Comparison of ENCODE assay signal across 9 mouse cellular contexts in the genomic region with DNA sequence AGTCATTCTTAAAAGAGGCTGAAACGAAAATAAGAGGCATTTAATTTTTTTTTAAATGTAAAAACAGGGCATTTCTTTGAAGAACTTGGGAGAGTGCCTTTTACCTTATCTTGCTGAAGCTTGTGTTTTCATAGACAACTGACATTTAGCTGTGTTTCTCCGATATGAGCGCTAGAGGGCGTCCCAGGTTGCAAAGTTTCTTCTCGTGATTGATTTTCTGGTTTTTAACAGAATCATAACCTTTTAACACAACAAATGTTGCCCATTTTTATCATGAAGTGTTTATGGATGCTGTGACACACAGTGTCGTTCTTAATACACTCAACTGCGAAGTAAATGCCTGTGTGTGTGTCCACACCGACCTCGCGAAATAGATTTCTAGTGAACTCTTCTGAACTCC. TPM values are rescaled to one million over a fixed set of nuclear protein-coding genes. Genes with fewer than 3 reads are reported as not detected.
DNase-seq lines count a peak whose midpoint lies in the region; ATAC-seq and TF ChIP-seq lines count a peak whose summit lies in the region.
"Had no signal": no experiment of that assay in that cellular context is flagged by ENCODE, and none has a peak within 500 bp of the region (broad histone marks: within the 10 kb centered on the region; RNA-seq: fewer than 3 reads in every experiment).

No protein-coding gene starts in this region.

- ATAC-seq in midbrain, embryonic 13.5 days = no peak

- H3K9me3 ChIP-seq in midbrain, embryonic 10.5 days (replicated peaks) = no peaks in the 10 kb centered on the region
- H3K9me3 ChIP-seq in midbrain, embryonic 13.5 days = no peaks in the 10 kb centered on the region
- H3K9me3 ChIP-seq: midbrain, embryonic 12.5 days had no signal

- no peak overlapping the region for H3K4me3 ChIP-seq in cerebellum, adult 2 months (replicated peaks; ENCODE audit: insufficient read depth, low read depth, low read length)
- H3K4me3 ChIP-seq in midbrain, embryonic 10.5 days = no peak overlapping the region
- H3K4me3 ChIP-seq in midbrain, embryonic 13.5 days (replicated peaks) = no peak overlapping the region
- H3K4me3 ChIP-seq: midbrain, embryonic 12.5 days had no signal

- intact Hi-C loops in gastrocnemius, postnatal 14 days (cut with DNase I; ENCODE audit: low total_unique reads) = no loop called here

- TF ChIP-seq POLR2A in cerebellum, adult 2 months (IDR thresholded peaks at IDR 0.05; ENCODE audit: borderline replicate concordance, insufficient read depth, low read length) = no peak

- H3K27ac ChIP-seq in cerebellum, adult 2 months (ENCODE audit: insufficient read depth, low read length) = no peak overlapping the region
- no peak overlapping the region for H3K27ac ChIP-seq in midbrain, embryonic 10.5 days (replicated peaks)
- H3K27ac ChIP-seq in midbrain, embryonic 13.5 days = no peak overlapping the region
- H3K27ac ChIP-seq: midbrain, embryonic 12.5 days had no signal

- WGBS in cerebellum, adult 2 months = 22% methylated on average over 10 of the region's 10 CpGs
- 20% methylated on average over 10 of the region's 10 CpGs for WGBS in midbrain, embryonic 10.5 days
- 26% methylated on average over 10 of the region's 10 CpGs for WGBS in midbrain, embryonic 13.5 days

- no peak for TF ChIP-seq CTCF in cerebellum, adult 2 months (IDR thresholded peaks at IDR 0.05; ENCODE audit: borderline replicate concordance, insufficient read depth, low read depth, low read length)

- no peaks in the 10 kb centered on the region for H3K36me3 ChIP-seq in midbrain, embryonic 10.5 days
- H3K36me3 ChIP-seq in midbrain, embryonic 13.5 days = no peaks in the 10 kb centered on the region
- H3K36me3 ChIP-seq: midbrain, embryonic 12.5 days had no signal

- H3K9ac ChIP-seq in midbrain, embryonic 13.5 days (replicated peaks) = no peak overlapping the region
- H3K9ac ChIP-seq: midbrain, embryonic 12.5 days had no signal

- no peak overlapping the region for H3K4me2 ChIP-seq in midbrain, embryonic 13.5 days (replicated peaks)
- H3K4me2 ChIP-seq: midbrain, embryonic 12.5 days had no signal

- DNase-seq in cerebellum, postnatal 14 days = peak; percentile 10 to 28
- DNase-seq in cerebellum, adult 2 months = no peak
- peak; percentile 32 for DNase-seq in midbrain, embryonic 10.5 days (ENCODE audit: low spot score)
- DNase-seq in c-Kit-positive CD71-positive TER-119-negative erythroid progenitor cells, embryonic 14.5 days (ENCODE audit: low read depth) = peak; percentile 78
- peak; percentile 39 for DNase-seq in hindlimb bud, embryonic 11.5 days (ENCODE audit: extremely low spot score, low read depth, low spot score)
- peak; percentile 89 for DNase-seq in naive thymus-derived CD4-positive, alpha-beta T cell, adult 2 months (ENCODE audit: low read depth)
- no peak for DNase-seq in gastrocnemius, postnatal 14 days

- H3K4me1 ChIP-seq in cerebellum, adult 2 months (ENCODE audit: control insufficient read depth, insufficient read depth, low read length) = no peaks in the 10 kb centered on the region
- no peaks in the 10 kb centered on the region for H3K4me1 ChIP-seq in midbrain, embryonic 10.5 days
- H3K4me1 ChIP-seq in midbrain, embryonic 13.5 days (replicated peaks) = no peaks in the 10 kb centered on the region
- H3K4me1 ChIP-seq: midbrain, embryonic 12.5 days had no signal

- H3K27me3 ChIP-seq in cerebellum, adult 2 months (ENCODE audit: control insufficient read depth, insufficient read depth, low read length) = no peaks in the 10 kb centered on the region
- H3K27me3 ChIP-seq in midbrain, embryonic 10.5 days (ENCODE audit: low read depth, poor library complexity, severe bottlenecking) = no peaks in the 10 kb centered on the region
- H3K27me3 ChIP-seq in midbrain, embryonic 13.5 days = no peaks in the 10 kb centered on the region
- H3K27me3 ChIP-seq: midbrain, embryonic 12.5 days had no signal

RNA-seq across cellular contexts. Expression of gene Zpbp, which starts 37.7 kb away (rescaled TPM):
- 0.40 and 0.46 TPM in 2 replicates for polyA plus RNA-seq in cerebellum, adult 2 months (2012; rRNA removed)
- 0.43 and 0.58 TPM in 2 replicates for polyA plus RNA-seq in midbrain, embryonic 10.5 days (2016; fragmentation: Nextera tagmentation; extraction: Ambion mirVana)
- polyA plus RNA-seq in midbrain, embryonic 13.5 days (2015; fragmentation: Nextera tagmentation; extraction: Ambion mirVana) = 0.62 and 1.0 TPM in 2 replicates
- under 1 TPM; 0.24 to 0.33 TPM for total RNA-seq in gastrocnemius, postnatal 14 days (2021)

RNA-seq across cellular contexts. Expression of gene Spata48, which starts 38.0 kb away (rescaled TPM):
- 0.62 and 1.0 TPM in 2 replicates for polyA plus RNA-seq in cerebellum, adult 2 months (2012; rRNA removed)
- polyA plus RNA-seq in midbrain, embryonic 10.5 days (2016; fragmentation: Nextera tagmentation; extraction: Ambion mirVana) = 0.82 and 1.7 TPM in 2 replicates
- 0.55 and 1.9 TPM in 2 replicates for polyA plus RNA-seq in midbrain, embryonic 13.5 days (2015; fragmentation: Nextera tagmentation; extraction: Ambion mirVana)
- under 1 TPM; 0.49 to 0.53 TPM for total RNA-seq in gastrocnemius, postnatal 14 days (2021)

Comparison
In these comparisons a context has a peak if more than half of its experiments do, and no peak if none do; other contexts are left out.
1. DNase-seq: peak in cerebellum, postnatal 14 days (2 of 2), midbrain, embryonic 10.5 days (single experiment), c-Kit-positive CD71-positive TER-119-negative erythroid progenitor cells, embryonic 14.5 days (single experiment), hindlimb bud, embryonic 11.5 days (single experiment) and naive thymus-derived CD4-positive, alpha-beta T cell, adult 2 months (single experiment); none in cerebellum, adult 2 months (0 of 2) and gastrocnemius, postnatal 14 days (single experiment).